Mouse (Mus musculus): ENCODE results near the gene Sdf4.

Sdf4 gene

GRCm38 (mm10) chr4:156050391-156050980 is 57.8 kb downstream of the Sdf4 start:
- ATAC-seq (ENCODE audit: insufficient number of reproducible peaks, low FRiP score, low TSS enrichment): no peak

- ATAC-seq (ENCODE audit: insufficient number of reproducible peaks, low FRiP score, low TSS enrichment): no peak
These were observed 60.4 kb downstream of the Sdf4 start for GRCm38 (mm10) chr4:156053113-156053512.

- ATAC-seq (ENCODE audit: insufficient number of reproducible peaks, low FRiP score, low TSS enrichment): no peak
These were observed 61.5 kb downstream of the Sdf4 start for GRCm38 (mm10) chr4:156054130-156054529.

- ATAC-seq (ENCODE audit: insufficient number of reproducible peaks, low FRiP score, low TSS enrichment): no peak
These were observed 61.9 kb downstream of the Sdf4 start for GRCm38 (mm10) chr4:156054606-156055005.

- no peak for ATAC-seq (ENCODE audit: insufficient number of reproducible peaks, low FRiP score, low TSS enrichment)
These were observed 62.5 kb downstream of the Sdf4 start for GRCm38 (mm10) chr4:156055173-156055572.

GRCm38 (mm10) chr4:156057702-156058101 is 65.0 kb downstream of the Sdf4 start:
- ATAC-seq (ENCODE audit: insufficient number of reproducible peaks, low FRiP score, low TSS enrichment): no peak

GRCm38 (mm10) chr4:156058826-156059225 is 66.2 kb downstream of the Sdf4 start:
- ATAC-seq (ENCODE audit: insufficient number of reproducible peaks, low FRiP score, low TSS enrichment): no peak

GRCm38 (mm10) chr4:156059261-156059660 is 66.6 kb downstream of the Sdf4 start, which contains the start of gene Ttll10:
TSS of gene Ttll10 (minus strand) at chr4:156059414.
- no peak for ATAC-seq (ENCODE audit: insufficient number of reproducible peaks, low FRiP score, low TSS enrichment)

- ATAC-seq (ENCODE audit: insufficient number of reproducible peaks, low FRiP score, low TSS enrichment): no peak
These were observed 67.0 kb downstream of the Sdf4 start for GRCm38 (mm10) chr4:156059713-156060112.
